Mouse (Mus musculus) cerebellum, adult 9-10 months (tissue): ENCODE measurements around the gene Crk.

Experiments used
- DNase-seq: peaks from one replicate; pipeline ENCODE4 v3.0.0; 2022

The Crk gene

DNA sequence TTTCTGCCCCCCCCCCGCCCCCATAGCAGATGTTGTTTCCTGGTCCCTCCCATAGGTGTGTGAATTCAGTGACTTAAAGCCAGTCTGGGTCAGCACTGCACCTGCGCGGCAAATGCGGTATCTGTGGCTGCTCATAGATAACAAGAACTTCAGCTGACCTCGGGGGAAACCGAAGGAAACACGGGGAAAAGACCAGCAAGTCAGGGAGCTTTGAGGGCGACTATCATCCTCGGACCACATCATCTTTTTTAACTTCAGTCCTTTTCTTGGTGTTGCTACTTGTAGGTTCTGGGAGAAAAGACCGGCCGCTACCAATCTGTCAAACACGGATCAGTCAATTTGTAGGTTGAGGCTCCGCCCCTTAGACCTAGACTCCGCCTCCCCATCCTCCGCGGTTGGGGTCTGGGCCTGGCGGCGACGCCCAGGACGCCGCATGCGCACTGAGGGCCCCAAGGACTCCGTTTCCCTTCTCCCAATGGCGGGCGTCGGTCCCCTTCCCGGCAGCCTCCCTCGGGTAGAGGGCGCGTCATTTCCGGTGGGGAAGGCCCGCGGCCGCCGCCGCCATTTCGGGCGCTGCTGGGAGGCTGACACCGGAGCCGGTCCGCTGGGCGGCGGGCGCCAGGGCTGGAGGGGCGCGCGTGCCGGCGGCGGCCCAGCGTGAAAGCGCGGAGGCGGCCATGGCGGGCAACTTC is at the start of gene Crk:
Gene Crk (plus strand): TSS at position 513 of the 692 bp plus-strand sequence.
- peak; percentile 98 for DNase-seq

DNA sequence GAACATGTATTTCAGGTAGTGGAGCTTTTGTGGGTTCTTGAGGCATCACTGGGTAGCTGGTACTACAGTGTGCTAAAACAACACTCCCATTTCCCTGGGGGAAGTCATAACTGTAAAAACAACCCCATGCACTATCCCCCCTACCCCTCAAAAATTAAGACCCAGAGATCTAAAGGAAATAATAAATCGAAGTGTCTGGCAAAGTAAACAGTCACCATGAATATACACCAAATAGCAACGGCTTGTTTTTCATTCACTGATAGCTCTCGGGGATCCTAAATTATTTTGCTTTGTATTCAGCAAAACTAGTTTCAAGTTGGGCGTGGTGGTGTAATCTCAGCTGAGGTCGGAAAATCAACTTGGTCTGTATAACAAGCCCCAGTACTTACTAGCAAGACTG is 49.0 kb upstream of the Crk start:
- no peak for DNase-seq

DNA sequence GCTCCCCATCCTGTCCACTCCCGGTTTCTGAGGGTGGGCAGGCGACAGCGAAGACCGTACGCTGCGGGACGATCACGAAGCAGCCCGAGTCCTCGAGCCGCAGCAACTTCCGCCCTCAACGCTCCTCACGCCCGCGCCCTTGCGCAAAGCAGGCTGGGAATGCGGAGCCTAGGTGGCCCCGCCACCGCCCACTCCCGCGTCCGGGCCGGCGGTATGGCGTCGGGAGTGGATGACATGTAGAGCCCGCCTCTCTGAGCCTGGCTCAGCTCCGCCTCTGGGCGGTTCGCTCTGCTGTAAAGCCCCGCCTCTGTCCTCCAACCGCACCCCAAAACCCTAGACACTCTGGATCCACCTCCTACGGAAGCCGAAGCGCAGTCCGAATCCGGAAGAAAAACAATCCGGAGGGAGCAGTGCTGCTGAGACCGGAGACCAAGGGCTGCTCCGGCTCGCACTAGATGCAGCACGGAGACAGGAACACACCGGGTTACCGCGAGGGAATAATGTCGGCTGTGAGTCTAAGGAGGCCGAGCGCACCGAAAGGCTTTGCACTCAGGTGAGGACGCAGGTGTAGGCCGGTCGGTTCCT is 48.3 kb upstream of the Crk start, which contains the start of gene Inpp5k:
Gene Inpp5k (plus strand): TSS at position 344 of the 585 bp plus-strand sequence.
- DNase-seq = peak; percentile 97

DNA sequence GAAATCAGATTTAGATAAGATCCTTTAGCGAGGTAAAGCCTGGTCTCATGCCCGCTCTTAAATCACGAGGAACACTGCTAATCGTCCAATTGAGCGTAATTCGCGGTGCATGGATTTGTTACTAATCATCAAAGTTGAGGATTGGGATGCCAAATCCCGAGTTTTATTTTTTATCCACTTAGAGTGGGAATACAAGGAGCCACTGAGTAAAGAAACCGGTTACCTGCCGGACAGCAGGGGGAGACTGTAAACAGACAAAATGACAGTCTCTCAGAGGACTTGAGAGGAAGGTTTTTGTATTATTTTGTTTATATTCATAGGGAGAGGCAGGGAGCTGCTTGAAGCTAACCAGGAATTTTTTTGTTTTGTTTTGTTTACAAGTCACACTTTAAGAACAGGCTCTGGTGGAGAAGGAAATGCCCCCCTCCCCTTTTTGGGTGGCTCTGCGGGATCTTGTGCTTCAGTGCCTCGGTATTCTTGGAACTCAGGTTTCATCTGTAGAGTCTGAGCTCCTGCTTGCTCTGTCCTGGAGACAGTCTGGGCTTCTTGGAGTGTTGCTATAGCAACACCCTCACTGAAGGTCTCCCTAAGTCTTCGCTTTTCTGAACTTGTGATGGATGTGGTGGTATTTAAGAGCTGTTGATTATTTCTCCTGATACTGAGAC is 47.4 kb upstream of the Crk start:
- peak; percentile 69 for DNase-seq

DNA sequence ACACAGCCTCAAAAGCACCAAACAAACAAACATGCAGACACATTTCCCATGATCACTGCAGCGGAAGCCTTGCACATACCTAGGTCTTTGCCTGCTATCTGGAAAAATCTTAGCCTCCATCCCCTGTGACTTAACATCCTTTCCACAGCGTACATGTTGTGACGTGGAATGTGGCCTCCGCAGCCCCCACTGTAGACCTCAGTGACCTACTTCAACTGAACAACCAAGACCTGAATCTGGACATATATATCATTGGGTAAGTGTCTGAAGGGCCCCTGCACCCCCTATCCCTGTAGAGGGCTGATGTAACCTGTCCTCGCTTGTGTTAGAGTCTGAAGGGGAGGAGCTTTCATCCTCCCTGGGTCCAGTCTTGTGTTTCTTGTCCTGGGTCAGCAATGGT is 46.1 kb upstream of the Crk start:
- no peak for DNase-seq

DNA sequence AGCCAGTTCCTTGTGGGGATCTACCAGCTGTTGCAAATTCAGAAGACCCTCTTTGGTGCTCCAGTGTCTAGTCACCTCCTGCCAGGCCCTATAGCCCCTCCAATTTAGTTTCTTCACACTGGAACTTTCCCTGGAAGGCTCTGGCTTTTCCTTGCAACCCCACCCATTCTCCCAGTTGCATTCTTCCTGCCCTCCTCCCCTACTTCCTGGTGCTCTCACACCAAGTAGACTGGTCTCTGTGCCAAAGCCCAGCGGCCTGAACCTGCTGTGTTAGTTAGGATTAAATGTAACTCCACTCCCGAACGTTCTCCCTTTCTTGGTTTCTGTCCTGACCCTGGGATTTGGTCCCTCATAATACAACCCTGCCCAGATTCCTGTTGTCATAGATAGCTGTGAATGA is 44.3 kb upstream of the Crk start:
- DNase-seq = no peak

DNA sequence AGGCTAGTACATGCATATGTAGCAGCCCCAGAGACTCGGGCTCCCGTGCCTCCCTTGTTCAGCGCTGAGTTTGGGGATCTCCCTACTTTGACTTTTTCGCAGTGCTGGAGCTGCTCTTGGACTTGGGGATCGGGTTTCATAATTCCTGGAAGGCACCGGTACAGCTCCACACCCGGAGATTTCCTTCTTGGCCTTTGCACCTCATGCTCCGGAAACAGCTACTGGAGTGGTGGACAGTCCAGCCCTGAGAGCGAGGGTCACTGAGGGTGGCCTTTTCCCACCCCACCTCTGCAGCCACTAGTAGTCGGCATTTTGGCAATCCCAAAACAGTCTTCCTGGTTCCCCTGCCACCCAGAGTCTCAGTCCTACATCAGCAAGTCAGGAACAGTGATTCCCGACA is 43.7 kb upstream of the Crk start:
- no peak for DNase-seq

DNA sequence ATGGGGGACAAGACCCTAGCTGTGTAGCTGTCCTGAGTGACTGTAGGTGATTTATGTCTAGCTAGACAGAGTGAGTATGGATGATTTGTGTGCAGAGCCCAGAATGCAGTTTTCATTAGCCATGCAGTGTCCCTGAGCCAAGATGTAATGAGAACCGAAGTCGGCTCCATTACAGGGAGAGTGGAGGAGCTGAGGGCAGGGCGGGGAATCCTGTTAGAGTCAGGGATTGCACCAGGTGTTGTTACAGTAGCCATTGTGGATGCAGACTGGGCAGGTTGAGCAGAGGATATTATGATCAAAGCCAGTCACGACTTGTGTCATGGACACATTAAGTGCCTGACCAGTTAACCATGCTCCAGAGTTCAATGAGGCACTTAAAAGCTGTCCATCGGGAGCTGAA is 35.7 kb upstream of the Crk start:
- no peak for DNase-seq

DNA sequence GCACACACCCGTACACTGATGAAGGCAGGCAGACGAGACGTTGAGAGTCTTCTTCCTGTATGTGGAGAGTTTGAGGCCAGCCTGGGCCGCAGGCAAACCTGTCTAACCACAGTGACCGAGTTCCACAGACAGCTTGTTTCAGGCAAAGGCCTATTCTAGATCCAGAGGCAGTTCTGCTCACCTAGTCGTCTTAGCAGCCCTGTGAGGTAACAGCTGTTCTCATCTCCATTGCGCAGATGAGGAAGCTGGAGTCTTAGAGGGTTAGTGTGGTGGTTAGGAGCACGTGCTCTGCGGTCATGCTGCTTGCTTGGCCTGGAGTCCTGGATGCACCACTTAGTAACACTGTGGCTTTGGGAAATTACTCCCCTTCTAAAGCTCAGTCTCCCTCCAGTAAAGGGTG is 34.4 kb upstream of the Crk start:
- no peak for DNase-seq

DNA sequence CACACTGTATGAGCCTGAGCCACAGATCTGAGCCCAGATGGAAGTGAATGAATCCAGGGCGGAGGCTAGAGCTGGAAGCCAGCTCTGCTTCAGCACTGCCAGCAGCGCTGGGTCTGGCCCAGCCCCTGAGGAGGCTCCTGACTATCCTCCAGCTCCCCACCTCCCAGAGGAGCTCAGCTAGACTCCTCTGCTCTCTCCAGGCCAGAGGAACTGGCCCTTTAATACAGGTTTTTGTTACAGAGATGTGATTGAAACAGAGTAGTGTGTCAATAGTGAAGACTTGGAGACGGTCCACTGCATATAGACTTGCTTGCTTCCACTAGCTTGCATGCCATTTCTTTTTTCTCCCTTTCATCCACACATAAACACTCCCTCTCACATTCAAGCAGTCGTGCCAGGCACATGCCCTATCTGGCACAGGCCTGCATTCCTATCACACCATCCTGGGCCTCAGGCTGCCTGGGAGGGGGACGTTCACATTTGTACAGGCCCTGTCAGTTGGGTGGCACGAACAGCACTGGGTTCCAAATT is 31.3 kb upstream of the Crk start:
- DNase-seq = peak; percentile 65

DNA sequence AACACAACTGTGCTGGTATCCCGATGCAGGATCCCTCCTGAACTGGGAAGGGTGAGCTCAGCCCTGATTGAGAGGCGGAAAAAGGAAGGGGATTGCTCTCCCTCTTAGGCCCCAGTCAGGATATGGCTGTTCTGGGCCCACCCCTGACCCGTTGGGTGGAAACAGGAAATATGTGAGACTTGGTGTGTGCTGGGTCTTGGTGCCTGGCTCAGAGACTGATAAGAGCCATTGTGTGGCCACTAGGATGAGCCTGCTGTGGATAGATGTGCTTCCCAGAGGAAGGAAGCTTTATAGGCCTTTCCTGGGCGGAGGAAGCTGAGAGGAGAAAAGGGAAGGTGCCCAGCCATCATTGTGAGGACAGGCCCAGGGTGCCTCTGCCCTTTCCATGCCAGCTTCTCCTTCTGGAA is 29.9 kb upstream of the Crk start:
- DNase-seq = no peak

DNA sequence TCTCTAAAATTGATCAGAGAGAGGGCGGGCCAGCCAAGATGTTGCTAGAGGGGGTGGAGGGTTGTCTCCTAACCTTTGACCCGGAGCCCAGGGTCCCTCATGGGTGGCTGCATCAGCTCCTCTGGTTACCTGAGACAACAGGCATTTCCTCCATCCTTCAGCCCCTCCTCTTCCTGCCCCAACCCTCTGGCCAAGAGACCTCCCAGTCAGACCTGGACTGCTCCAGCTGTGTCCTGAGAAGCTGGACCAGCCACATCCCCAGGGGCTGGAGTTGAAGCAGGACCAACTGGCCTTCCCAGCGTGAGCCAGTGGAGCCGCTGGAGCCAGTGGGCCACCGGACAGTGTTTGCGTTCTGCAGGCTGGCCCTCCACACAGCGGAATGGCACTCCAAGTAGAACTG is 28.7 kb upstream of the Crk start, which contains the start of gene Myo1c:
Gene Myo1c (plus strand): TSS at position 194 of the 400 bp plus-strand sequence.
- no peak for DNase-seq

DNA sequence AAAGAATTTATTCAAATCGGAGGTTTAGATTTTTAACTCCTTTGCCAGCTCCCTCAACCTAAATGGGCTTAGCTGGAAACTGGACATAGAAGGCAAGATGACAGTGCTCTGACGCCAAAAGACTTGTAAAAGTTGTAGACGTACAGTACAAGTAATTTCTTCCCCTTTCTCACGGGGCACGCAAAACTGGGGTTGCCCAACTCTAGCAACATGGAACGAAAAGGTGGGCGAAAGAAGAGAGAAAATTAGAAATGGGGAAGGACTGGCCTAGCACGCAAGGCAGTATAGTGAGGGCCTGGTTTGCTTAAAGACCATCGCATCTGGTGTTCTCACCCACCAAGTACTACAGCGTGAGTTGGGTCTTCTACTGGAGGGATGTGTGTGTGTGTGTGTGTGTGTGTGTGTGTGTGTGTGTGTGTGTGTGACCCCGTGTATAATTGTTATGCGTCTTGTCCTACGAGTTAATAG is 28.1 kb upstream of the Crk start:
- DNase-seq = peak; percentile 51

DNA sequence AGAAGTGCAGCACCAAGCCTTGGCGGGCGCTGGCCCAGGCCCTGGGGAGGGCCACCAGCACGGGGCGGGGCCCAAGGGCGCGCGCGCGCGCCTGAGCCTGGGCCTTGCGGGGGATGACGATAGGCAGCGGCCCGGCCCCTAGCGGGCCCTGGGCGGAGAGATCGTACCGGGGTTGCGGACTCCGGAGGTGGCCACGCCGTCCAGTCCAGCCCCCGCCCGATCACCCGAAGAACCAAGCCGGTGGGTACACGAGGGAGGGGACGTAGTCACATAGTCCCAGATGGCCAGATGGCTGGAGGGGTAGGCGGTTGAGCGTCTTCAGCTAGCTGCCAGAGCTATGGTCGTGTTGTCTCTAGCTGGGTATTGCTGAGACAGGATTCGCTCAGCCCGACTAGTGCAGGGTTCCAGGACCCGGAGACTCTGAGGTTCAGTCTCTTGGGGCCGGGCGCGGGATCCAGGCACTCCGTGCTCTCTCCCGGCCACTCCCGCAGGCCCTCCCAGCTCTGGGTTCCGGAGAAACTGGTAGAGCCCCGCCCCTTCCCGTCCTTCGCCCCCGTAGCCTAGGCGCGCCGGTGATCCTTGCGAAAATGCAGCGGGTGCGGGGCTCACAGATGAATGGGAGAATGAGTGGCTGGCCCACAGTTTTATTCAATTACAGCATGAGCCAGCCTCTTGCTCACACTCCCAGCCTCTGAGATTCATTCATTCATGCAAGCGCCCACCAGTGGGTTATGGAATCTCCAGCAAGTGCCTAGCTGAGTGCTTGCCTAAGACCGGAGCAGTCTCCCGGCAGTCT is 27.4 kb upstream of the Crk start:
- DNase-seq = peak; percentile 83

DNA sequence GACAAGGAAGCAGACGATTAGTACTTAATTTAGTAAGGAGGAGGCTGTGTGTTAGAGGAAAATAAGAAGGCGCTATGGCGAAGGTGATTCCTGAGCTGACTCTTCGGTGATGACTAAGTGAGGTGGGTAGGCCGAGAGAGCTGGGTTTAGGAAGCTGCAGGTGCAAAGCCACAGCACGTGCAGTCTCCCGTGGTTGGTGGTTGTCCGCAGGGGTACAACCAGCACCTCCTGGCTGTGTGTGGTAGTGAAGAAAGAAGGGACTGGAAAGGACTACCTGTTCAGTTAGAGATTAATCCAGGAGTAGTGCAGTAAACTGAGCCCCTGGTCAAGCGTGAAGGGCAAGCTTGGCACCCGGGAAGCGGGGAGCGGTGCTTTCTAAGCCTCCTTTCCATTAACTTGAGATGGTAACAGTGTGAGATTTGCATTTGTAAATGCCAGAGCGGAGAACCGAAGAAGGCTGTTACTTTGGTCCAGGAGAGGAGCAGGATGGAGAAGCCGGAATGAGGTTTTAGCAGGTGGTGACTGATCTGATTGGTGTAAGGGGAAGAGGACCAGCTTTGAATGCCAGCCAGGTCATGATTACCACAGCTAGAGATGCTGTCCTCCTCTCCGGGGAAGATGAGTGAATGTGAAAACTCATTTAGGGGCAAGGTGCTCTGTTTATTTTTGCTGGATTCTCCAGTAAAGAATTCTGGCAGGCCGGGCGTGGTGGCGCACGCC is 26.7 kb upstream of the Crk start:
- DNase-seq = no peak

DNA sequence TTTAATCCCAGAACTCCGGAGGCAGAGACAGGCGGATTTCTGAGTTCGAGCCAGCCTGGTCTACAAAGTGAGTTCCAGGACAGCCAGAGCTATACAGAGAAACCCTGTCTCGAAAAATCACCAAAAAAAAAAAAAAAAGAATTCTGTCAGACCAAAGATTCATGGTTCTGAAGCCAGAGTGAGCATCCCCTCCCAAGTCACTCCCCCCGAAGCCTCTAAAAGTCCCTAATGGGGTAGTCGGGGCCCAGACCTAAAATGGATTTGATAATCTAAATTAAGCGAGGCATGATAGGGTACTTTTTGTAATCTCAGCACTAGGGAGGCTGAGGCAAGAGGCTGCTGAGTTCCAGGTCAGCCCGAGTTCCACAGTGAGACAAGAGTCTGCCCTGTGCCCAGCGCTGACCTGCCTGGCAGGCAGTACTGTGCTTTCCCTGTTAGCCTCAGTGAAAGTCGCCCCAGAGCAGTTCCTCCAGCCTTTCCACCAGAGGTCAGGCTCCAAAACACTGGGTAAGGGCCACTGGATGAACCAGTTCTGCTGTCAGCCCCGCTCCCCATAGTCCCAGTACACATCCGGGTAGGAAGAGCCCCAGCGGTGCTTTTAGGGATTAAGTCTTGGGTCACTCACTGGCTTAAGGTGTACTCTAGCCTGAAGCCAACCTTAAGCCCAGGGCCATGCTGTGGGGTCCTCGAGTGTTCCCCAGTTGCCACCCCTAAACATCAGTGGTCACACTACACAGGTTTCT is 25.9 kb upstream of the Crk start:
- no peak for DNase-seq

DNA sequence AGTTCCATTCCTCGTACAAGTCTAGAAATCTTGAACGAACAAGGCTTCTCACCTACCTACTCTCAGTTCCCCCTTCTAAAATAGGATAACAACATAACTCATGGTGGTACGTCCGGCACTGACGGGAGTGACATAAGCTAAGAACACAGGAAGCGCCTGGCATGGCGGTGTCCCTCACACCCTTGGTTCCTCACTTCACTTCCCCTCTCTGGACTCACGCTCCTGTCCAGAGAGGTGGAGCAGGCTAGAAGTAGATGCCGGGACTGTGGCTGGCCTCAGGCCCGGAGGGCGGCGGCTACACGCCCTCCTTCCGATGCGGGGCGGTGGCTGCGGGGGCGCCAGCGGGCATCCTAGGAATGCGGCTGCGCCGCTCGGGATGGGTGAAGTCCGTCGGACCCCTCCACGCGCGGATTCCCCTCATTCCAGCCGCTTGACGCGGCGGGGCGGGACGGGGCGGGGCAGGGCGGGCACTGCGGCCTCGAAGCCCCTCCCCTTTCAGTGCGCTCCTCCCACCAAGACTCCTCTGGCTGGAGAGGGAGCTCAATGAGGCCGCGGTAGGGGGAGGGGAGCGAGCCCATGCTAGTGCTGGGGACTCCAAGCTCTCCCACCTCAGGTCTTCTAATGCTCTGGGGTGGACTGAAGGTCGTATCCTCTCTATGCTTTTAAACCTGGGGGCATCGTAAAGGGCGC is 25.1 kb upstream of the Crk start:
- DNase-seq = peak; percentile 77

DNA sequence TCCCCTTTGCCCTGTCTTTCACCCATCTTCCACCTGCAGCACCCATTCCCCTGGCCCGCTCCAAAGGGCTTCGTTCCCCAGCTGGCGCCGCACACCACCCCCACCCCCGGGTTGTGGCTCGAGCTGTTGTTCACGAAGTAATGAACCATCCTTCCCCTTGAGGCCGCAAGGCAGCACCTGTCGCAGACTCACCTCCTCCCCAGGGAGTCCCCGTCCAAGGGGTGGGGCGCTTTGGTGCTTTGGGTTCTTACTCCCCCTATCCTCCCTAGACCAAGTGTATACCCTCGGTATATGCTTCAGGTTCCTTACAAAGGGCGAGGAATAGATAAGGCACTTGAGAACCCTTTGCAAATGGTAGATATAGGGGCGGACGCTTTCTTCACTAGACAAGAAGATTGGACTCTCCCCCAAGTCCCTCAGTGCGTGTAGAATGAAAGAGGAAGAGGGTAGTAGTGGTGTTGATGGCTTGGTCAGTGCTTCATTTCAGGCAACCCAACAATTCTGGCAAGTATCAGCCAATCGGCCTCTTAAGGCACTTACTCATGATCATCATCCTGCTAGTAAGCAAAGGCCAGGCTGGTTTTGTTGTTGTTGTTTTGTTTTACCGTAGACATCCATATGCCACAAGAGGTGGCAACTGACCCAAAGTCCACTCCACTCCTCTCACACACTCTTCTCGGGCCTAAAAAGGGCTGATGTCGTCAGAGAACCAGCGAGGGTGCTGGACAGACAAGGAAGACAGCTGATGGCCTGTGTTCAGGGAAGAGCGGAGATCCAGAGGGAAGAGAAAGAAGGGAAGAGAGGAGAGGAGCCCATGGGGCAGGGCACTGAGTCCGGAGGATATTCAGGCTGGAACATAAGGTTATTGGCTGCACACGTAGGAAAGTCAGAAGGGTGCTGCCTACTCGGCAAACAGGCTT is 24.3 kb upstream of the Crk start:
- DNase-seq = no peak

DNA sequence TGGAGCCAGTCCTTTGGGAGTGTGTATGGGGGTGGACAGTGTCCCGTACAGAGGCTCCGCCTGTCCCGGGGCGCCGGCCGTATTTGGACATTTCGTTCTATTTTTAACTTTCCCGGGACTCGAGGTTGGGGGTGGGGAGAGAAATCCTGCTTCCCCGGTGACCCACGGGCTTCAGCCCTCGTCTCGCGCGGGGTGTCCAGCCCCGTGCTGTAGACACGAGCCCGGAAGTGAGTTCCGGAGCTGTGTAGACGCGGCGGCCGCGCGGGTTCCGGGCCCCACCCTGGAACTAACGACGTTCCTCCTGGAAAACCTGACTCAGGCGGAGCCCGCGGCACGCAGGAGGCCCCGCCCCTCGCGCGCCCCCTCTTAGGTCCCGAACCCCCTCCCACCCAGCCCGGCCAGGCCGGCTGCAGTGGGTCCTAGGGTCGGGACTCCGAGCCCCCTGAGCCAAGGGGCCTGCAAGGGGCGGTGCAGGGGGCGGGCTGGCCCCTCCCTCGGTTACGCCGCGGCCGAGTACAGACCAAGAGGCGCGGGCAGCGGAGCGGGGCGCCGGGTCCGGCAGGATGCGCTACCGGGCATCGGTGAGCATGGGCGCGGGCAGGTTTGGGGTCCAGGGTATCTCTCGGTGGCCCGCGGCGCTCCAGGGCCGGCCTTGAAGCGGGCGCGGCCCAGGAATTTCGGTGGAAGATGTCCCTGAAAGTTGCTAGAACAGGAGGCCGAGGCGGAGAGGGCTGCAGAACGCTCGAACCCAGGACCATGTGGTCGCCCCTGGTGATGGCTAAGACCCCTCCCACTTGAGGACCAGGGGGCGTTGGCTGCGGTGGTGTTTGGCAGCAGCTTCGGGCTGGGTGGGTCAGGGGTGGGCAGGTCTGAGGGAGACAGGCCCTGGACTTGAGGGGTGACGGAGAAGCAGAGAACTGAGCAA is 23.2 kb upstream of the Crk start:
- DNase-seq = peak; percentile 68
